ENCODE assay signal across 12 mouse cellular contexts in the genomic region with DNA sequence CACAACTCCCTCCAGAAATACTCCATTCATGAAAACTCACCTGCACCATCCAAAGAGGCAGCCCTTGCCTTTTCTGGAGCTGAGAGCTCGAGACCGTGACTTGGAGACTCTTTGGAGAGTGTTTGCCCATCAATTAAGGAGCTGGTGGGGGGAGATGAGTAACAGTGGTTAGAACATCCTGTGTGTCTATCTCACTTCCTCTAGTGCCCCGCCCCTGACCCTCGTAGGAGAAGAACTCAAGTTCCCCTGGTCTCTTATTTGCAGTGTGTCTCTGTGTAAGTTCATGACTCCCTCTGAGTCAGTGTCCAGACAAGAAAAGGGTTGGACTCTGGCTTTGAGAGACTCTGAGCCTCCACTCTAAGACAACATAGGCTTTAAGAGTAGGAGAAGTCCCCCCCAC. TPM values are rescaled to one million over a fixed set of nuclear protein-coding genes. Genes with fewer than 3 reads are reported as not detected.
DNase-seq lines count a peak whose midpoint lies in the region.
"Had no signal": no experiment of that assay in that cellular context is flagged by ENCODE, and none has a peak within 500 bp of the region (broad histone marks: within the 10 kb centered on the region; RNA-seq: fewer than 3 reads in every experiment).

No protein-coding gene starts in this region.

- WGBS in embryonic facial prominence, embryonic 10.5 days = 79% methylated on average over 4 of the region's 4 CpGs

- no peak overlapping the region for H3K4me3 ChIP-seq in embryonic facial prominence, embryonic 10.5 days
- H3K4me3 ChIP-seq: kidney, embryonic 15.5 days; limb, embryonic 15.5 days; midbrain, embryonic 13.5 days; neural tube, embryonic 15.5 days had no signal

- H3K27me3 ChIP-seq in embryonic facial prominence, embryonic 10.5 days (replicated peaks; ENCODE audit: low read depth, poor library complexity, severe bottlenecking) = no peaks in the 10 kb centered on the region
- H3K27me3 ChIP-seq: limb, embryonic 15.5 days; midbrain, embryonic 13.5 days; neural tube, embryonic 15.5 days had no signal

- H3K9me3 ChIP-seq in embryonic facial prominence, embryonic 10.5 days = no peaks in the 10 kb centered on the region
- H3K9me3 ChIP-seq: kidney, embryonic 15.5 days; limb, embryonic 15.5 days; midbrain, embryonic 13.5 days; neural tube, embryonic 15.5 days had no signal

- no peaks in the 10 kb centered on the region for H3K36me3 ChIP-seq in embryonic facial prominence, embryonic 10.5 days (replicated peaks)
- H3K36me3 ChIP-seq: kidney, embryonic 15.5 days; limb, embryonic 15.5 days; midbrain, embryonic 13.5 days; neural tube, embryonic 15.5 days had no signal

- peak; percentile 30 for DNase-seq in lung, postnatal 36 days
- DNase-seq in lung, postnatal 14 days = no peak
- DNase-seq in NIH3T3 (ENCODE audit: low read depth) = peak; percentile 24
- DNase-seq in naive thymus-derived CD4-positive, alpha-beta T cell, adult 2 months (ENCODE audit: low read depth) = peak; percentile 64
- DNase-seq in thymus, postnatal 25 days = peak; percentile 36
- no peak for DNase-seq in ovary, postnatal 10 days (ENCODE audit: low spot score)
- no peak for DNase-seq in embryonic facial prominence, embryonic 10.5 days (ENCODE audit: low spot score)
- DNase-seq in kidney, postnatal 4 days = no peak

- peaks cover 5% of the 10 kb centered on the region; the same call in 1 of the 2 replicates for H3K4me1 ChIP-seq in embryonic facial prominence, embryonic 10.5 days
- H3K4me1 ChIP-seq: limb, embryonic 15.5 days; midbrain, embryonic 13.5 days; neural tube, embryonic 15.5 days had no signal

- H3K27ac ChIP-seq in embryonic facial prominence, embryonic 10.5 days (replicated peaks) = no peak overlapping the region
- H3K27ac ChIP-seq: kidney, embryonic 15.5 days; limb, embryonic 15.5 days; midbrain, embryonic 13.5 days; neural tube, embryonic 15.5 days had no signal

RNA-seq across cellular contexts. Expression of a gene that starts 19.1 kb away (rescaled TPM):
- 2.7 and 3.6 TPM in 2 replicates for polyA plus RNA-seq in embryonic facial prominence, embryonic 10.5 days (2016; fragmentation: Nextera tagmentation; extraction: Ambion mirVana)

RNA-seq across cellular contexts. Expression of a gene that starts 56.1 kb away (rescaled TPM):
- 3.2 and 3.5 TPM in 2 replicates for polyA plus RNA-seq in embryonic facial prominence, embryonic 10.5 days (2016; fragmentation: Nextera tagmentation; extraction: Ambion mirVana)

RNA-seq across cellular contexts. Expression of a gene that starts 56.4 kb away (rescaled TPM):
- polyA plus RNA-seq in embryonic facial prominence, embryonic 10.5 days (2016; fragmentation: Nextera tagmentation; extraction: Ambion mirVana) = 119 and 122 TPM in 2 replicates

Comparison
In these comparisons a context has a peak if more than half of its experiments do, and no peak if none do; other contexts are left out.
1. DNase-seq: peak in lung, postnatal 36 days (single experiment), NIH3T3 (single experiment), naive thymus-derived CD4-positive, alpha-beta T cell, adult 2 months (single experiment) and thymus, postnatal 25 days (single experiment); none in lung, postnatal 14 days (single experiment), ovary, postnatal 10 days (single experiment), embryonic facial prominence, embryonic 10.5 days (single experiment) and kidney, postnatal 4 days (0 of 2).